8 mouse cellular contexts compared by ENCODE assay signal in genomic region chr9:14750901-14751502, GRCm38 (mm10). TPM values are rescaled to one million over a fixed set of nuclear protein-coding genes. Genes with fewer than 3 reads are reported as not detected.
DNase-seq lines count a peak whose midpoint lies in the region; ATAC-seq and TF ChIP-seq lines count a peak whose summit lies in the region.

No protein-coding gene starts in this region.

- no peak for ATAC-seq in megakaryocyte, adult 5-6 weeks (ENCODE audit: poor library complexity, severe bottlenecking)
- no peak for ATAC-seq in intestine, embryonic 14.5 days (replicated peaks; ENCODE audit: low FRiP score, low TSS enrichment, low read depth)
- ATAC-seq in midbrain, embryonic 11.5 days (ENCODE audit: low FRiP score) = peak; percentile 20

- TF ChIP-seq CTCF in embryonic fibroblast, embryonic 13.5 days (IDR thresholded peaks at IDR 0.05; ENCODE audit: borderline replicate concordance, insufficient read depth, low read length) = no peak

- H3K4me2 ChIP-seq in intestine, embryonic 14.5 days (ENCODE audit: low read length) = peak overlapping the region; percentile 96
- H3K4me2 ChIP-seq in midbrain, embryonic 11.5 days = peak overlapping the region; percentile 87

- no peak for DNase-seq in intestine, embryonic 14.5 days (ENCODE audit: low spot score)
- DNase-seq in midbrain, embryonic 11.5 days (ENCODE audit: low spot score, missing footprints) = no peak
- no peak for DNase-seq in gastrocnemius, postnatal 25 days
- DNase-seq in retina, embryonic 14.5 days (ENCODE audit: low spot score) = no peak
- no peak for DNase-seq in kidney, postnatal 14 days

- H3K4me1 ChIP-seq in megakaryocyte, embryonic 14.5 days = peaks cover 16% of the 10 kb centered on the region
- no peaks in the 10 kb centered on the region; the same call in 1 of the 2 replicates for H3K4me1 ChIP-seq in embryonic fibroblast, embryonic 13.5 days (ENCODE audit: control insufficient read depth, insufficient read depth, low read length)
- H3K4me1 ChIP-seq in intestine, embryonic 14.5 days (replicated peaks; ENCODE audit: control insufficient read depth, insufficient read depth, low read length) = no peaks in the 10 kb centered on the region
- peaks cover 8% of the 10 kb centered on the region; the same call in 1 of the 2 replicates for H3K4me1 ChIP-seq in midbrain, embryonic 11.5 days (ENCODE audit: control insufficient read depth, insufficient read depth, low read length)

- H3K36me3 ChIP-seq in megakaryocyte, embryonic 14.5 days (replicated peaks; ENCODE audit: low read length) = no peaks in the 10 kb centered on the region
- no peaks in the 10 kb centered on the region for H3K36me3 ChIP-seq in intestine, embryonic 14.5 days (ENCODE audit: control insufficient read depth, insufficient read depth, low read length)
- H3K36me3 ChIP-seq in midbrain, embryonic 11.5 days (ENCODE audit: control insufficient read depth, insufficient read depth, low read length) = no peaks in the 10 kb centered on the region

- no peak for TF ChIP-seq POLR2A in embryonic fibroblast, embryonic 13.5 days (IDR thresholded peaks at IDR 0.05; ENCODE audit: low read depth, low read length)

- H3K4me3 ChIP-seq in megakaryocyte, embryonic 14.5 days (replicated peaks) = peak overlapping the region; percentile 89
- peak overlapping the region; percentile 13 for H3K4me3 ChIP-seq in embryonic fibroblast, embryonic 13.5 days (ENCODE audit: insufficient read depth, low read length)
- peak overlapping the region; percentile 52 for H3K4me3 ChIP-seq in intestine, embryonic 14.5 days (ENCODE audit: low read depth, low read length)
- peak overlapping the region; percentile 50 for H3K4me3 ChIP-seq in midbrain, embryonic 11.5 days (ENCODE audit: low read depth, low read length)

- peak overlapping the region; percentile 59 for H3K9ac ChIP-seq in intestine, embryonic 14.5 days (ENCODE audit: low read length)
- peak overlapping the region; percentile 67; the same call in 1 of the 2 replicates for H3K9ac ChIP-seq in midbrain, embryonic 11.5 days (ENCODE audit: low read length)

- whole genome bisulfite sequencing in intestine, embryonic 14.5 days = 63% methylated on average over 42 of the region's 42 CpGs
- 55% methylated on average over 42 of the region's 42 CpGs for WGBS in midbrain, embryonic 11.5 days

- peaks cover 61% of the 10 kb centered on the region for H3K27me3 ChIP-seq in megakaryocyte, embryonic 14.5 days (replicated peaks)
- no peaks in the 10 kb centered on the region for H3K27me3 ChIP-seq in intestine, embryonic 14.5 days (replicated peaks; ENCODE audit: control insufficient read depth, insufficient read depth, low read length)
- H3K27me3 ChIP-seq in midbrain, embryonic 11.5 days (ENCODE audit: control insufficient read depth, insufficient read depth, low read length) = peaks cover 15% of the 10 kb centered on the region

- no peak overlapping the region for H3K27ac ChIP-seq in embryonic fibroblast, embryonic 13.5 days (ENCODE audit: insufficient read depth, low read length)
- H3K27ac ChIP-seq in intestine, embryonic 14.5 days (ENCODE audit: low read depth) = no peak overlapping the region
- H3K27ac ChIP-seq in midbrain, embryonic 11.5 days (ENCODE audit: low read depth, low read length) = no peak overlapping the region

- peaks cover 8% of the 10 kb centered on the region; the same call in 1 of the 2 replicates for H3K9me3 ChIP-seq in megakaryocyte, embryonic 14.5 days
- no peaks in the 10 kb centered on the region for H3K9me3 ChIP-seq in intestine, embryonic 14.5 days (ENCODE audit: control insufficient read depth, low read length)
- H3K9me3 ChIP-seq in midbrain, embryonic 11.5 days (ENCODE audit: control insufficient read depth, low read length) = no peaks in the 10 kb centered on the region

RNA-seq across cellular contexts. Expression of gene Fut4, which starts 1.2 kb away (rescaled TPM):
- polyA plus RNA-seq in megakaryocyte, embryonic 14.5 days (2012; ENCODE audit: insufficient read depth, low replicate concordance) = 0.02 TPM in 1 of 2 replicates, not detected in the other
- total RNA-seq in megakaryocyte, adult 5-6 weeks (2015) = 6.9 and 7.2 TPM in 2 replicates
- 9.5 and 9.6 TPM in 2 replicates for total RNA-seq in megakaryocyte, adult 5-6 weeks (2017)
- 0.63 and 1.4 TPM in 2 replicates for polyA plus RNA-seq in embryonic fibroblast, embryonic 13.5 days (2011; ENCODE audit: insufficient read length, low read depth, missing spikeins)
- polyA plus RNA-seq in intestine, embryonic 14.5 days (2014; fragmentation: Nextera tagmentation; extraction: Ambion mirVana) = 6.5 and 6.7 TPM in 2 replicates
- 1.6 and 2.1 TPM in 2 replicates for polyA plus RNA-seq in midbrain, embryonic 11.5 days (2014; fragmentation: Nextera tagmentation; extraction: Ambion mirVana)
- under 1 TPM; 0.15 to 0.35 TPM for total RNA-seq in gastrocnemius, postnatal 25 days (2021)

RNA-seq across cellular contexts. Expression of gene Piwil4, which starts 10.5 kb away (rescaled TPM):
- not detected in 2 replicates for polyA plus RNA-seq in megakaryocyte, embryonic 14.5 days (2012; ENCODE audit: insufficient read depth, low replicate concordance)
- total RNA-seq in megakaryocyte, adult 5-6 weeks (2015) = 0.09 TPM in 1 of 2 replicates, not detected in the other
- not detected in 2 replicates for total RNA-seq in megakaryocyte, adult 5-6 weeks (2017)
- not detected in 2 replicates for polyA plus RNA-seq in embryonic fibroblast, embryonic 13.5 days (2011; ENCODE audit: insufficient read length, low read depth, missing spikeins)
- 0.13 and 0.49 TPM in 2 replicates for polyA plus RNA-seq in intestine, embryonic 14.5 days (2014; fragmentation: Nextera tagmentation; extraction: Ambion mirVana)
- 0.08 and 0.12 TPM in 2 replicates for polyA plus RNA-seq in midbrain, embryonic 11.5 days (2014; fragmentation: Nextera tagmentation; extraction: Ambion mirVana)
- not detected for total RNA-seq in gastrocnemius, postnatal 25 days (2021)

RNA-seq across cellular contexts. Expression of gene 1700012B09Rik, which starts 19.8 kb away (rescaled TPM):
- not detected in 2 replicates for polyA plus RNA-seq in megakaryocyte, embryonic 14.5 days (2012; ENCODE audit: insufficient read depth, low replicate concordance)
- 3.4 and 5.6 TPM in 2 replicates for total RNA-seq in megakaryocyte, adult 5-6 weeks (2015)
- total RNA-seq in megakaryocyte, adult 5-6 weeks (2017) = 1.2 and 1.4 TPM in 2 replicates
- not detected in 2 replicates for polyA plus RNA-seq in embryonic fibroblast, embryonic 13.5 days (2011; ENCODE audit: insufficient read length, low read depth, missing spikeins)
- polyA plus RNA-seq in intestine, embryonic 14.5 days (2014; fragmentation: Nextera tagmentation; extraction: Ambion mirVana) = not detected in 2 replicates
- not detected in 2 replicates for polyA plus RNA-seq in midbrain, embryonic 11.5 days (2014; fragmentation: Nextera tagmentation; extraction: Ambion mirVana)
- total RNA-seq in gastrocnemius, postnatal 25 days (2021) = not detected

RNA-seq across cellular contexts. Expression of gene Mre11a, which starts 33.5 kb away (rescaled TPM):
- 2.3 and 2.8 TPM in 2 replicates for polyA plus RNA-seq in megakaryocyte, embryonic 14.5 days (2012; ENCODE audit: insufficient read depth, low replicate concordance)
- total RNA-seq in megakaryocyte, adult 5-6 weeks (2015) = 15.1 and 19.1 TPM in 2 replicates
- total RNA-seq in megakaryocyte, adult 5-6 weeks (2017) = 42.1 and 49.5 TPM in 2 replicates
- polyA plus RNA-seq in embryonic fibroblast, embryonic 13.5 days (2011; ENCODE audit: insufficient read length, low read depth, missing spikeins) = 39.4 and 50.8 TPM in 2 replicates
- 29.6 and 33.3 TPM in 2 replicates for polyA plus RNA-seq in intestine, embryonic 14.5 days (2014; fragmentation: Nextera tagmentation; extraction: Ambion mirVana)
- 29.4 and 30.8 TPM in 2 replicates for polyA plus RNA-seq in midbrain, embryonic 11.5 days (2014; fragmentation: Nextera tagmentation; extraction: Ambion mirVana)
- 1 to 10 TPM; 7.4 to 8.8 TPM for total RNA-seq in gastrocnemius, postnatal 25 days (2021)

RNA-seq across cellular contexts. Expression of gene Ankrd49, which starts 33.7 kb away (rescaled TPM):
- 5.4 and 6.1 TPM in 2 replicates for polyA plus RNA-seq in megakaryocyte, embryonic 14.5 days (2012; ENCODE audit: insufficient read depth, low replicate concordance)
- 37.1 and 38.4 TPM in 2 replicates for total RNA-seq in megakaryocyte, adult 5-6 weeks (2015)
- 36.6 and 46.4 TPM in 2 replicates for total RNA-seq in megakaryocyte, adult 5-6 weeks (2017)
- 21.1 and 25.9 TPM in 2 replicates for polyA plus RNA-seq in embryonic fibroblast, embryonic 13.5 days (2011; ENCODE audit: insufficient read length, low read depth, missing spikeins)
- polyA plus RNA-seq in intestine, embryonic 14.5 days (2014; fragmentation: Nextera tagmentation; extraction: Ambion mirVana) = 47.9 and 52.0 TPM in 2 replicates
- 63.2 and 66.4 TPM in 2 replicates for polyA plus RNA-seq in midbrain, embryonic 11.5 days (2014; fragmentation: Nextera tagmentation; extraction: Ambion mirVana)
- 1 to 10 TPM; 6.0 to 8.5 TPM for total RNA-seq in gastrocnemius, postnatal 25 days (2021)

Comparison
In these comparisons a context has a peak if more than half of its experiments do, and no peak if none do; other contexts are left out.
1. H3K4me3 ChIP-seq: peak in every context shown above with its lines; median percentile 89 in megakaryocyte, embryonic 14.5 days; 52 in intestine, embryonic 14.5 days; 50 in midbrain, embryonic 11.5 days; 13 in embryonic fibroblast, embryonic 13.5 days.